Mouse (Mus musculus) liver, adult 2 months (tissue): ENCODE results near the gene Slc7a10.

ENCODE experiments used
- CTCF ChIP-seq: fragments of 200-500 bp; IDR thresholded peaks from 2 replicates; pipeline ENCODE4 v1.5.1; 2011; ENCODE audit warnings: low read depth, low read length, control low read depth
- POLR2A ChIP-seq: fragments of 200-500 bp; IDR thresholded peaks from 2 replicates; pipeline ENCODE4 v1.6.1; 2011; ENCODE audit warnings: low read length, control low read depth; ENCODE audit not compliant: insufficient read depth; ENCODE audit errors: extremely low read depth

GRCm38 (mm10) chr7:35139880-35140279 lies 46.3 kb upstream of the Slc7a10 start:
- TF ChIP-seq CTCF (no peak), POLR2A (no peak)
